Comparison of ENCODE assay signal across 9 mouse cellular contexts in genomic region chr4:13565921-13566493, GRCm38 (mm10).
DNase-seq lines count a peak whose midpoint lies in the region; ATAC-seq and TF ChIP-seq lines count a peak whose summit lies in the region.
"Had no signal": no experiment of that assay in that cellular context is flagged by ENCODE, and none has a peak within 500 bp of the region (broad histone marks: within the 10 kb centered on the region; RNA-seq: fewer than 3 reads in every experiment).

No protein-coding gene starts in this region.

- H3K36me3 ChIP-seq in midbrain, embryonic 12.5 days, result no peaks in the 10 kb centered on the region
- no peaks in the 10 kb centered on the region for H3K36me3 ChIP-seq in lung, postnatal 0 days (ENCODE audit: insufficient read depth, low read length)

- H3K27ac ChIP-seq in midbrain, embryonic 12.5 days (replicated peaks), result no peak overlapping the region
- no peak overlapping the region for H3K27ac ChIP-seq in lung, postnatal 0 days (ENCODE audit: low read length)
- H3K27ac ChIP-seq: macrophage had no signal

- peak; percentile 31 to 32 for DNase-seq in cerebellum, postnatal 25 days
- DNase-seq in cerebellum, adult 18-20 months, result no peak
- DNase-seq in ES-CJ7 (ENCODE audit: low read depth, low spot score), result peak; percentile 91
- DNase-seq in frontal cortex, postnatal 36 days (ENCODE audit: low spot score in 2 of 2), result peak; percentile 12 to 17
- DNase-seq in spleen, postnatal 36 days (ENCODE audit: low spot score in 2 of 2), result no peak
- DNase-seq in lung, postnatal 0 days (ENCODE audit: low spot score), result no peak

- TF ChIP-seq CTCF in lung, postnatal 0 days (IDR thresholded peaks at IDR 0.05), result no peak

- H3K4me2 ChIP-seq in midbrain, embryonic 12.5 days (replicated peaks), result peak overlapping the region; percentile 51
- H3K4me2 ChIP-seq in lung, postnatal 0 days (replicated peaks; ENCODE audit: low read depth, low read length), result no peak overlapping the region

- peak; percentile 66; the same call in 1 of the 2 replicates for ATAC-seq in midbrain, embryonic 12.5 days (ENCODE audit: low FRiP score, low read depth)
- ATAC-seq in lung, postnatal 0 days, result no peak
- ATAC-seq in erythroblast, adult 5-6 weeks (replicated peaks; ENCODE audit: low FRiP score, poor library complexity, severe bottlenecking), result no peak

- no peaks in the 10 kb centered on the region for H3K27me3 ChIP-seq in midbrain, embryonic 12.5 days
- H3K27me3 ChIP-seq in lung, postnatal 0 days (replicated peaks; ENCODE audit: insufficient read depth, low read length), result no peaks in the 10 kb centered on the region

- no peaks in the 10 kb centered on the region for H3K9me3 ChIP-seq in midbrain, embryonic 12.5 days
- H3K9me3 ChIP-seq in lung, postnatal 0 days (ENCODE audit: low read length), result no peaks in the 10 kb centered on the region

- no peak overlapping the region for H3K9ac ChIP-seq in midbrain, embryonic 12.5 days (replicated peaks)
- no peak overlapping the region for H3K9ac ChIP-seq in lung, postnatal 0 days (replicated peaks; ENCODE audit: low read depth)

- 2% methylated on average over 14 of the region's 14 CpGs for WGBS in midbrain, embryonic 12.5 days
- 10% methylated on average over 14 of the region's 14 CpGs for WGBS in lung, postnatal 0 days

- H3K4me3 ChIP-seq in midbrain, embryonic 12.5 days, result peak overlapping the region; percentile 24
- H3K4me3 ChIP-seq in lung, postnatal 0 days (ENCODE audit: low read depth, low read length), result no peak overlapping the region

- no peak for TF ChIP-seq EP300 in lung, postnatal 0 days (IDR thresholded peaks at IDR 0.05)

- H3K4me1 ChIP-seq in midbrain, embryonic 12.5 days, result peaks cover 7% of the 10 kb centered on the region; the same call in 1 of the 2 replicates
- no peaks in the 10 kb centered on the region for H3K4me1 ChIP-seq in lung, postnatal 0 days (ENCODE audit: insufficient read depth, low read depth, low read length)

Comparison
In these comparisons a context has a peak if more than half of its experiments do, and no peak if none do; other contexts are left out.
1. DNase-seq: peak in cerebellum, postnatal 25 days (2 of 2), ES-CJ7 (single experiment) and frontal cortex, postnatal 36 days (2 of 2); none in cerebellum, adult 18-20 months (0 of 2), spleen, postnatal 36 days (0 of 2) and lung, postnatal 0 days (single experiment).